Mouse (Mus musculus): Measurements from ENCODE around the gene Flnb. TPM values are rescaled to one million over a fixed set of nuclear protein-coding genes. Genes with fewer than 3 reads are reported as not detected.

The Flnb gene
- 10 to 100 TPM in 1 of 2 experiments, 1 to 10 TPM in 1; 9.2 to 11.6 TPM for total RNA-seq (2021)
- long read RNA-seq, experiment 1 = 0 reads
- long read RNA-seq, experiment 2, partial matches to known transcripts = 2 of 2 reads
- long read RNA-seq, experiment 2, other reads (novel, unspliced or antisense) = 0 of 2 reads

DNA sequence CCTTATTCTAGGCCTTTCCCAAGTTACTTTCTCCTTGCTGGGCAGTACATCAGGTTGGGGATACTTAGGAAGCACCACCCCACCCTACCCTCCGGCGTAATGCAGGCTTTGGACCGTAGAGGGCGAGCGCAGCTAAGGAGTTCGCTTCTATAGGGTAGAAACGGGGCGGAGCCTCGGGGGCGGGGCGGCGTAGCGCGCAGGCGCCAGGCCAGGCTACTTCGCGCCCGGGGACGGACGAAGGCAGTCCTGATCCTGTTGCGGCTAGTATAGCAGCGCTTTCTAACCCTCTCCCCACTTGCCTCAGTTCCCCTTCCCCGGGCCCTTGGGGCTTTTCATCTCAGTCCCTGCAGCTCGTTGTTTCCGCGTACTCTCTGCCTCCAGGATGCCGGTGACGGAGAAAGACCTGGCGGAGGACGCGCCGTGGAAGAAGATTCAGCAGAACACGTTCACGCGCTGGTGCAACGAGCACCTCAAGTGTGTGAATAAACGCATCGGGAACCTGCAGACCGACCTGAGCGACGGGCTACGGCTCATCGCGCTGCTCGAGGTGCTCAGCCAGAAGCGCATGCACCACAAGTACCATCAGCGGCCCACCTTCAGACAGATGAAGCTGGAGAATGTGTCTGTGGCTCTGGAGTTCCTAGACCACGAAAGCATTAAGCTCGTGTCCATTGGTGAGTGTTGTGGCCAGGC, at the start of gene Flnb:
Flnb (plus strand) TSS at position 188 of the 693 bp plus-strand sequence.
- DNase-seq = peak; percentile 88

DNA sequence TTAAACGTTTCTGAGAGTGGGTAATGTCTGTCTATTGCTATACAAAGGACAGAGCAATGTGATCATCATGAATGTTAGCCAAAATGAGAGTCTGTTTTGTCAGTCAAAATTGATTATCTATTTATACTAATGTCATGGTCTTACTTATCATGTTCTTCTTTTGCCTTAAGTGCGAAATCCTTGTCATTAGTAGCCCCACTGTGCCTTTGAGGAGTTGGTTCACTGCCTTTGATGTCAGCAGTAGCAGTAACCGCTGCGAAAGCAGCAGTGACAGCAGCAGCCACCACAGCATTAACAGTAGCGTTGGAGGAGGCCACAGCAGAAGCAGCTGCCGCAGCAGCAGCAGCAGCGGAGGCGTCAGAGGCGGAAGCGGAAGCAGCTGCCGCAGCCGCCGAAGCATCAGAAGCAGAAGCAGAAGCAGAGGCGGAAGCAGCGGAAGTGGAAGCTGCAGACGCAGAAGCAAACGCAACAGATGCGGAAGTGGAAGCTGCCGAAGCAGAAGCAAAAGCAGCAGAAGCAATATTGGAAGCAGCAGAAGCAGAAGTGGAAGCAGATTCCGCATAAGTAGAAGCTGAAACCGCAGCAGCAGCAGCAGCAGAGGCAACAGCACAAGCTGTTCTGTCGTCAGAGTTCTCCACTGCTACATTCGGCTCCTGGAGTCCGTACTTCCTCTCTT, 43.9 kb upstream of the Flnb start:
- DNase-seq = peak; percentile 64

DNA sequence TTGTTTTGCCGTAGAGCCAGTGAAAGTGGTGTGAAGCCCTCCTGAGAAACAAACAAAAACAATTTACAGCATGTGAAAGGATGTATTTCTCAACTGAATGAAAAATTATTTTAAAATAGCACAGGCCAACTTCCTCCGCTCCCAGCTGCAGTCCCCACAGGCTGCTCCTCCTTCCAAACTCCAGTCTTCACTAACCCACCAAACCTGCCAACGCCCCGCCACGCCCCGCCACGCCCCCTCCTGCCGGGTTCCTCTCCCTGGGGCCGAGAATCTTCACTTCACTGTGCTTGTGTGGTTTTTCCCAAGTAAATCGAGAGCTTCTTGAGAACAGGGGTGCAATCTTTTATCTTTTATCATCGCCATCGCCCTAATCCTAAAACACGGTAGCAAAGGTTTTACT, 31.7 kb upstream of the Flnb start:
- peak; percentile 24 for DNase-seq

DNA sequence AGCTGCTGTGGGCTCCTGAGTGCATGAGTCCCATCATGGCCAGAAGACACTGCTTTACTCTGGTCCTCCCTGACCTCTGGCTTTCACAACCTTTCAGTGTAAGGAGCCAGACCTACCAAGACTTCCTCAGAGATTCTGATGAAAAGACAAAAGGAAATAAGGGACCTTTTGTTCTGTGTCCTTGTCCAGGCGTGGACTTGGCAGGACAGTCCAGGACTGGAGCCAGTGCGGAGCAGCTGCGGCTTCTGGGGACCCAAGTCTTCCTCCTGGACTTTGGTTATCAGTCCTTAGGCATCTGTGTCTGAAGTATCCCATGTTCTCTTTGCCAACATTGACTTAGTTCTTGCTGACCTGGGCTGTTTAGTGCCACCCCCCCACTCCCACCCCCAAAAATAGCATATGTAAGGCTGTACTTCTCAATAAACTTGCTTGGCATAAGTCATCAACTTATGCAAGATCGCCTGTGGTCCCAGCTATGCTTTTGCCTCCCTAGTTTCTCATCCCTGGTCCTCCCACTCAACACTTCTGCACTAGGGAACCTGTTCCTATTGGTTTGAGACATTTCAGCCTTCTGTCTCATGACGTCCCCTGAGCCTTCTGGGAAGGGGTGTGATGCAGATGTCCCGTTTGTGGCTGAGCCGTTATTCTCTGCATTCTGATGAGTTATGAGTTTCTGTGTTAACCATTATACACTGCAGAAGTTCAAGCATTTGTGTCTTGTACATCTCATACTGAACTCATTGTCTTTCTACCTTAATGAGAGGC, 28.3 kb upstream of the Flnb start:
- DNase-seq = peak; percentile 24

DNA sequence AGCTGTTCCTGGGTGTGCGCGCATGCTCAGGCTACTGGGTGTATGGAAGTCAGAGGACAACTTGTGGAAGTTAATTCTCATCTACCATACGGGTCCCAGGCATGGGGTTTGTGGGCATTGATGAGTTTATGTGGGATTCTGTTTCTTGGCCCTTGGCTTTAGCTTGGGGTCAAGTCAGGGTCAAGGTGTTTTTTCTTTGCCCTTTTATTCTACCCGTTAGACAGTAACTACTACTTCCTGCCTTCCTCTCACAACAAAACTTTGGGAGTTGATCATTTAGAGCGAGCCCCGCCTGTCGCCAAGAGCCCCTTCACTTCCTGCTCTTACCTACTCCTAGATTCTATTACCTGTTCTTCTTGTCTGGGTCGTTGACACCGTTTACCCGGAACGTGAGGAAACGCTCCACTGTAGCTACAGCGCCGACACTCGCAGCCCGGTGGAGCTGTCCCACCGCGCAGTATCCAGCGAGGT, 26.7 kb upstream of the Flnb start:
- DNase-seq = no peak

DNA sequence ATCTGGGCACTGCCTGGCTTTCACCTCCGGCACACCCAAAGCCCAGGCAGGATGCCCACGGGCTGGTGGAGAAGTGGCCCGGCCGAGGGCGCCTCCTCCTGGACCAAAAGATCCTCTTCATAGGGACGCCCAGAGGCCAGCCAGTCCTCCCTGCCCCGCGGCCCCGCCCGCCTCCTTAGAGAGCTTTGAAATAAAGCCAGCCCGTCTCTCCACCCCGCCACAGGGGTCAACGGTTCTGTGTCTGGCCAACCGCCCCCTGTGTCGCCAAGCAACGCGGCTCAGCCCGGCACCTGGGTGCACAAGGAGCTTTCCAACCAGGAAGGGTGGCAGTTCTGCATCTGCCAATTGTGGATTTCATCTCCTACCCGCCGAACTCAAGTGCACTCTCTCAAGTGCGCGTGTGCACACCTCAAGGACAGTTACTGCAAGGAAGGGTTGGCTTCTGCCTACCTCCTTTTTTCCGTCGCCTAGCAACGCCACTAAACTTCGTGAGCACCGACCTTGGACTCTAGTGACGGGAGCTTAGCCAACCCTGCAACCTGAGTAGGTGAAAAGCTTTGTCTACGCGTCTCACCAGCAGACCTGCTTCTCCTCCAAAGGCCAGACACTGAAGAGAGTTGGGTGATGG, 26.1 kb upstream of the Flnb start, which contains the start of gene Gm26661:
Gm26661 (plus strand) TSS at position 56 of the 628 bp plus-strand sequence.
- peak; percentile 52 for DNase-seq

DNA sequence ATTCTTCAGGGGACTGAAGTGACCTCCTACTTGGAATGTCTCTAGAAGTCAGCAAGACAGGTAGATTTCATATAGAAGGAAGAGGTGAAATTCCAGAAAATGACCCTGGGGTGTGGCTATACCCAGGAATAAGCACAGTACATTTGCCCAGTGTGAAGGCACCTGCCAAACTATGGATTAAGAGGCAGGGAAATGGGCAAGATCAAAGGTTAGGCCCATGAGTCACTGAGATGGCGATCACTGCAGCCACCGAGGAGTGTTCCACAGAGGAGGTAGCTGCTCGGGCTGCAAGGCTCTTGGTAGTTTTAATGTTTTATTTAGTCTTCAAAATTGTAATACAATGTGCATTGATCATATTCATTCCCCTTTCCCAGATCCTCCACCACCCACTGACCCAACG, 21.8 kb upstream of the Flnb start:
- no peak for DNase-seq

DNA sequence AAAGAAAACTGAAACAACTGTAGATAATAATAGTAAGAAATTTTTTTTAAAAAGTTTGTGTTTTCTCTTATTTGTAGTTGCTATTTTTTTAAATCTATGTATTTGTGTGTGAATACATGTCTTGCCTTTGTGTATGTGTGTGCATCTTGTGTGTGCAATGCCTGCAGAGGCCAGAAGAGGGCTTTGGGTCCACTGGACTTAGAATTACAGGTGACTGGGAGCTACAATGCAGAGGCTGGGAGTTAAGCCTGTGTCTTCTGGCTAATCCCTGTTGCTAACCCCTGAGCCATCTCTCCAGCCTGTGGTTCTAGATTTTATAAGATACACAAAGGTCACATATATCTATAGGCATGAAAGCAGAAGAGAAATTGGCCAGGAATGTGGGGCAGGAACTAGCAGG, 17.1 kb upstream of the Flnb start:
- no peak for DNase-seq

DNA sequence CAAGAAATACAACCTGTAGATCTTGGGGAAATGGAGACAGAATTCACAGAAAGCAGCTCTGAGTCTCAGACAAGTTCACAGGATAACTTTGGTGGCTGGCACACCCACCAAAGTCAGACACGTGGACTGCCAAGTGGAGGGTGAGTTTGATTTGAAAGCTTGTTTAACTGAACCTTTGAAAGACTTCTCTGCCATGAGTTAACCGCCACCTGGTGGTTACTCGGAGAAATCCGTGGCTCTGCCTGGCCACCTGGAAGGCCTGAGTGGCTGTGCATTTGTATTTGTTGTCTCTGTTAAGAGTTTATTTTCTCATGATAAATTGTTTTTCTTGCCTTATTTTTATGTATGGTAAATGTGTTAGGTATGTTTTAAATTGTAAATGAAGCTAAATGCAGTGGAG, 15.9 kb upstream of the Flnb start:
- no peak for DNase-seq

DNA sequence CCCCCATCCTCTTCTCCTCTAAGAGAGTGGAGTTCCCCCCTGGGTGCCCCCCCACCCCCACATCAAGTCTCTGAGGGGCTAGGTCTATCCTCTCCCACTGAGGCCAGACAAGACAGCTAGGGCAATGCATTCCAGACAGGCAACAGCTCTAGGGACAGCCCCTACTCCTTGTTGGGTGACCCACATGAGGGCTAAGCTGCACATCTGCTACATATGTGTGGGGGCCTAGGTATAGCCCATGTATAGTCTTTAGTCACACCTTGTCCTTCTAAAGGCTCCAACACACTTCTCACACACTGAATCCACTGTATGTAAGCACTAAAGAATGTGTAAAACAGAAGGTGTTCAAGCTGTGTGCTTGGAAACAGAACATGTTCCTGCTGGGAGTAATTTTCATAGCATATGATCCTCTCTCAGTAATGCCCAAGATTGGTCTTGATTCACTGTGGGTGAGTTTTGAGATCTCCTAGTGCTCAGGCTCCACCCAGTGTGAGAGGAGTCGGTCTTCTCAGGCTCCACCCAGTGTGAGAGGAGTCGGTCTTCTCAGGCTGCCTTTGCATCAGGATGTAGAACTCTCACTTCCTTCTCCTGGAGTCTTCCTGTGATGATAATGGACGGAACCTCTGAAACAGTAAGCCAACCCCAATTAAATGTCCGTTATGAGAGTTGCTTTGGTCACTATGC, 13.7 kb upstream of the Flnb start:
- DNase-seq = no peak

DNA sequence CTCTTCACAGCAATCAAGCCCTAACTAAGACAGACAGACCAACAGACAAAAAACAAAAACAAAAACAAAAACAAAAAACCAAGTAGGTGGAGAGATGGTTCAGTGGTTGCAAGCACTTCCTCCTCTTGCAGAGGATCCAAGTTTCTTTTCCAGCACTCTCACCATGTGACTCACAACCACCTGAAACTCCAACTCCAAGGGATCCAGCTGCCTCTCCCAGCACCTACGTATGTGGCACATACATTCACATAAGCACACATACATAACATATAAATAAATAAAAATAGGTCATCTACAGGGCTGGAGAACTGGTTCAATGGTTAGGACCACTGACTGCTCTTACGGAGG, 13.2 kb upstream of the Flnb start:
- no peak for DNase-seq

DNA sequence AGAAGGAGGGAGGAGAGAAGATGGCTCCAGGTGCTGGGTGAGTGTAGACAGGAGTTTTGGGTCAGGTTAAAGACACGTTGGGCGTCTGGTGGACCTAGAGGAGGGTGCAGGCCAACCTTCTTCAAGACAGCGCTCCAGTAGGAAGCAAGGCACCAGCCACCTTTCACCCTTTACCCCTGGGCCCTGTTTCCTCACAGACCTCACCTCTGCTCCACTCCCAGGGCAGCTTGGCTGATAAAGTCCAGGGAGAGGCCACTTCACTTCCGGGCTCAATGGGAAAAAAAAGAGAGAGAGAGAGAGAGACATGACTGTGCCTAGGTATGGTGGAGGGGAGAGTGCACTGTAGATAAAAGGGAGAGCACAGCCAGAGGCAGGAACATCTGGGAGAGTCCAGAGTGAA, 10.0 kb upstream of the Flnb start:
- DNase-seq = no peak

DNA sequence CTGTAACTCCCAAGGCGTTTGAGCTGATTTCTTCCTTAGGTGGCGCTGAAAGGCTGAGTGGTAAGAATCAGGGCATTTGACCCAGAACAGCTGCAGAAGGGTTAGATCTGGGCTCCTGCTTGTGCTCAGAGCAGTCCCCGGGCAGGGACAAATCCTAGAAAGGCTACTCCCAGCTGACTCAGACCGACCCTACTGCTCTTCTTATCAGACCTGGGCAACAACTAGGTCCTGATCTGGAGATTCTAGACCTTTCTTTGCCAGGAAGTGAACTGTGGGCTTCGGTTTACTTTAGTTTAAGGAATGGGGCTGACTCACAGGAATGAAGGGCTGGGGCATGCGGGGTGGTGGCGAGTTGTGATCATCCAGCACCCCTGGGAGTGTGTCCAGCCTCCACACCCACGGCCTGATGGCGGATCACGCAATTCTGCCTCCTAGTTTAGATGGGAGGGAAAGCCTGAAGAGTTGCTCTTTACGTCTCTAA, 9.2 kb upstream of the Flnb start:
- peak; percentile 22 for DNase-seq

DNA sequence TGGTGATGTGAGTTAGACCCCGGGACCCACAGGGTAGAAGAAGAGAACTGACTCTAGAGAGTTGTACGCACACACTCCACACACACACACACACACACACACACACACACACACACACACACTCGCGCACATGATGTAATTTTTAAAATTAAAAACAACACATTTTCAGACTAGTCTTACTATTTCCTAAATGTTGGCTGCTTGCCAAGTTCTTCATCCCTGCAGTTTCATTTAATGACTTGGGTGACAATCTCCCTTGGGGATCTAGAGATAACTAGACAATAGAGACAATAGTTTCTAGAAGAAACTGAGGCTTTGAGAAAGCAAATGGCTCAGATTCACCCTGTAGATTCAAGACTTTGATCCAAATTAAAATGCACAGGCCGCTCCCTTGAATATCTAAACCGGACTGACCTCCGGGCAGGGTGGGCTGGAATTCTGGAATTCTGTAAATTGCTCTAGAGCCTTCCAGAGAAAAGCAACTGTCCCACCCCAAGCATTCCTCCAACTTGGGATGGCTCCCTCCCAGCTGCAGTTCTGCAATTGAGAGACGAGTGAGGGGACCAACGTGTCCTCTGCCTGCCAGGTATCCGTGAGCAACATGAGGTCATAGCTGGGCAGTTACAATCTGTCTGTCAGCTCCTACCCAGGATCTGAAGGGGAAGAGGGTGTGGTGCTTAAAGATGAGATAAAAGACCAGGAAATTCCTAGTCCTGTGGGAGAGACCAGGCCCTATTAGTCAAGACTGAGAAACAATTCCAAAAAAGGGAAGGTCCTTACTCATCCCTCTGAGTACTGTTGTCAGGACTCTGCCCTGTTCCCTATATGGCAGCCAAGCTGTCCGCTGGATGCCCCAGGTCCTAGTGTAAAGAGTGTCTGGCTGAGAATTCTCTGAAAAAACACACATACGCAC, 8.5 kb upstream of the Flnb start:
- no peak for DNase-seq

DNA sequence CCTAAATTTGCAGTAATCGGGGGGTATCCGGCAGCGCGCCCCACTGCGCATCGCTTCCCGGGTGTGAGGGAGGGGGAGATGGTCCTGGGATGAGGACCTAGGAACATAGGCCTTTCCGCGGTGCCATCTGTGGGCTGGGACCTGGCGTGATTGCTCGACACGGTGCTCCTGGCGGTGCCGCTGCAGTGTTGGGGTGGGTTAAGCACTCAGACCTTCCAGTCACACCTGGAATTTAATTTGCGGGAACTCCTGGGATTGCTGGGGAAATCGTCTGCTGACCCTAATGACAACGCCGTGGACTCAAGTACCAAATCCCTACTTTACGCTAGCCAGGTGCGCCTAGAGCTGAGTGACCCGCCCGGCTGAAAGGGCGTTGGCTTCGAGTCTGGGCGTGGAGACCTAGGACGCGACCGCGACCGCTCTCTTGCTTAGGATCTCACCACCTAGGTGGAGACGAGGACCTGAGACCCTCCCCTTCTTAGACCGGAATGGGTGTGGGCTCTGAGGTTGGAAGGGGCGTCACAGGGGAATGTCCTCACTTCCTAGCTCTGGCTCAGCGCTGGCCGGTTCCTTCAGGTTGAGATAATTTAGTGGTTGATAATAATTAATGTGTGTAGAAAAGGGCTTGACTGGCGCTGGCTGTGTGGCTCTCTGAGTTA, 835 bp downstream of the Flnb start:
- no peak for DNase-seq

DNA sequence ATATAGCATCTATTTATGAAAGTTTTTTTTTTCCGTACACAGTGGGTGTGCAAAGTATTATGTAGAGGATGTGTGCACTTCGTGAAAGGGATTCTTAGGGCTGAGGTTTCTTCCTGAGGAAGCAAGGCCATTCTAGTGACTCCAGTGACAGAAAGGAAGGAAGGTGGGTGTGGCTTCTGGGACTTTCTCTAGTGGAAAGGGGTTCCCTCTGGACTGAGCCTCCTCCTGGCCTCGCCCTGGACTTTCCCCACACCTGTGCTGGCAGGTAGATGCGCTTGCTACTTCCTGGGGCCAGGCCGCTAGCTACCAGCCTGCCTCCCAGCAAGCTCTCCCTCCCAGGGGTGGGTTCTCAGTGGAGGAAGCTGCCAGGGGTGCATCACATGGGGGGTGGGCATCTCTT, 1.7 kb downstream of the Flnb start:
- no peak for DNase-seq

DNA sequence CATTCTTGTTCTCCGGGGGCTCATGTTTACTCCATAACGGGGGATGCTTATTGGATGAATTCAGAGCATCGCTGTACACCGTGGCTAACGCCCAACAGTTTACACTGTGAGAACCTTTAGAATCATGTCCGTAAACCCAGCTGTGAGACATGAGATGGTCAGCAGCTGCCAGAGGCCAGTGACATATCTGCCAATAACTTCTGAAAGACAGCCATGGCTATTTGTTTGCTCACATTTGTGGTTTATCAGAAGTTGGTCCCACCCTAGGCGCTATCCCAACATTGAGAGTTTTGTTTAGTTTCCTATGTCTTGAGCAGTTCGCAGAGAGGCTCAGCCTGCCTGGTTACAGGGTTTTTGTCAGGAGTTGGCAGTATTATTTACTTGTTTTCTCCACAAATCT, 3.6 kb downstream of the Flnb start:
- DNase-seq = peak; percentile 21

DNA sequence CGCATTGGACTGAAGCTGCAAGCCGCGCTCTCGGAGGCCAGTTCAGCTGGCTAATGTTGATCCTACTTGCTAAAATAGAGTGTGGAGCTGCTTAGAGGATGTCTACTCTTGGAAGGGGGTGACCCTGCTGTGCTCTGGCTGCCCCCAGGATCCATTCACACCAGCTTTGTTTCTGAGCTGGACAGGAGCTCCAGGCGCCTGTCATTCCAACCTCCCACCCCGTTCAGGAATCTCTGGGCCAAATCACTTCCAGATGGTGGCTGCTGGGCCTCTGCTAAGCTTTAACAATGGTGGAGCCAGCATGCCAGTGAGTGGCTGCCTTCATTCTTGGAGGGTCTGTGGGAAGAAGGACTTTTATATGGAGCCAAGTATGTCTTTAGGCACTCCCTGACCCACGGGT, 4.9 kb downstream of the Flnb start:
- DNase-seq = peak; percentile 66

DNA sequence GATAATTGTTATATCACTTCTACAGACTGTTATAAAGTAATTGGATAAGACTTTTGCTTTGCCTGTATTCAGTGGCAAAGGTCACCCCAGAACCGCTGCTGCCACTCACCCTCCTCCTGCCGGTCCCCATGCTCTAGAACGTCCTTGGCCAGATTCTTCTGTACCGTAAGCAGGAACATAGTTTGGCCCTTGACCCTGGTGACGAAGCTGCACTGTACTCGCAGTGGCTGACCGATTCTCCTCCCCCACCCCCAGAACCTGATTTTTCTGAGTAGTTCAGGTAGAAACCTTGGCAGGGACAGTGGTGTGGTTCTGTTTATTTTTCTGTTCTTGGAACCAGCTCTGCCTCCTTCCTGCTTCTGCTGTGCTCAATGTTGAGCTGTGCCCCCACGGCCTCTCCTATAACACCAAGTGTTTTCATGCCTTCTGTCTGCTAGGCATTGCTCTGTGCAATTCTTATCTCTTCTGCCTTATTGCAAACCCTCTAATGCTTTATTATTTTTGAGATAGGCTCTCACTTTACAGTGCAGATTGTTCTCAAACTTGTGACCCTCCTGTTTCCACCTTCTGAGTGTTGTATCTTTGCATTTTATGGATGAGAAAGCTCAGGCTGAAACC, 7.0 kb downstream of the Flnb start:
- DNase-seq = no peak

All from gastrocnemius, postnatal 25 days (tissue).